Mouse (Mus musculus) thymus, postnatal 0 days (tissue): ENCODE measurements around the gene Tgfbr2. TPM values are rescaled to one million over a fixed set of nuclear protein-coding genes. Genes with fewer than 3 reads are reported as not detected.
A peak's percentile ranks its signal among the peaks of the same experiment; 100 is the strongest.

Experiments used
- DNase-seq: peaks from one replicate; pipeline ENCODE4 v3.0.0-alpha.2; 2015; ENCODE audit warnings: low spot score
- polyA plus RNA-seq: library from polyadenylated mRNA; unstranded; fragments of >200 nt; fragmentation: Nextera tagmentation; extraction: Ambion mirVana; gene quantifications from 2 replicates; pipeline ENCODE4 v1.2.1, GENCODE M21; 2015

The Tgfbr2 gene
- polyA plus RNA-seq, 1 experiment from 2014 or later = 21.0 TPM

GRCm38 (mm10) chr9:116118332-116118872, 56.8 kb downstream of the Tgfbr2 start:
- DNase-seq = no peak

- DNase-seq = no peak
Measured at GRCm38 (mm10) chr9:116115875-116116274, 59.3 kb downstream of the Tgfbr2 start.

- DNase-seq = no peak
Measured at GRCm38 (mm10) chr9:116114339-116114738, 60.8 kb downstream of the Tgfbr2 start.

GRCm38 (mm10) chr9:116111149-116111970, 63.8 kb downstream of the Tgfbr2 start:
- DNase-seq = no peak

- DNase-seq = no peak
Measured at GRCm38 (mm10) chr9:116108729-116109128, 66.4 kb downstream of the Tgfbr2 start.

- no peak for DNase-seq
Measured at GRCm38 (mm10) chr9:116104770-116105169, 70.4 kb downstream of the Tgfbr2 start.

GRCm38 (mm10) chr9:116101842-116102241, 73.3 kb downstream of the Tgfbr2 start:
- no peak for DNase-seq

GRCm38 (mm10) chr9:116100015-116100414, 75.1 kb downstream of the Tgfbr2 start:
- DNase-seq = no peak

GRCm38 (mm10) chr9:116099596-116099993, 75.6 kb downstream of the Tgfbr2 start:
- no peak for DNase-seq

GRCm38 (mm10) chr9:116098724-116099595, 76.2 kb downstream of the Tgfbr2 start:
- no peak for DNase-seq

- DNase-seq = no peak
Measured at GRCm38 (mm10) chr9:116091921-116092320, 83.2 kb downstream of the Tgfbr2 start.

GRCm38 (mm10) chr9:116091101-116091841, 83.9 kb downstream of the Tgfbr2 start:
- no peak for DNase-seq

- no peak for DNase-seq
Measured at GRCm38 (mm10) chr9:116090296-116090695, 84.9 kb downstream of the Tgfbr2 start.

GRCm38 (mm10) chr9:116088912-116089311, 86.2 kb downstream of the Tgfbr2 start:
- DNase-seq = peak; percentile 22

GRCm38 (mm10) chr9:116087880-116088279, 87.3 kb downstream of the Tgfbr2 start:
- peak; percentile 85 for DNase-seq

- DNase-seq = no peak
Measured at GRCm38 (mm10) chr9:116087263-116087662, 87.9 kb downstream of the Tgfbr2 start.

- no peak for DNase-seq
Measured at GRCm38 (mm10) chr9:116085999-116086398, 89.2 kb downstream of the Tgfbr2 start.

GRCm38 (mm10) chr9:116084324-116084931, 90.7 kb downstream of the Tgfbr2 start:
- DNase-seq = no peak

GRCm38 (mm10) chr9:116083726-116084323, 91.3 kb downstream of the Tgfbr2 start:
- no peak for DNase-seq

- DNase-seq = no peak
Measured at GRCm38 (mm10) chr9:116083300-116083699, 91.9 kb downstream of the Tgfbr2 start.
